Mouse (Mus musculus) adrenal gland, adult 8-10 months (tissue): Measurements from ENCODE around the gene Hist1h4n. TPM values are rescaled to one million over a fixed set of nuclear protein-coding genes. Genes with fewer than 3 reads are reported as not detected.
"Not testable (repeated sequence)": the region's sequence is repeated elsewhere in the genome, so short reads cannot be mapped to it uniquely, and the experiment has no call there.

Source experiments
- DNase-seq: peaks from one replicate; pipeline ENCODE4 v3.0.0; 2022
- microRNA-seq, 2 experiments: library from miRNA; unstranded; fragments of <30 nt; microRNA quantifications; one replicate each; pipeline ENCODE4 v1.2.0; 2022
- total RNA-seq, 4 experiments: library from RNA; stranded (reverse); gene quantifications; 2 replicates each; pipeline ENCODE4 v1.2.4; 2022

The Hist1h4n gene
- total RNA-seq, 4 experiments from 2014 or later = 56.8 to 227 (median 113) TPM

GRCm38 (mm10) chr13:21790601-21791283 lies 41.3 kb downstream of the Hist1h4n start:
- DNase-seq = no peak

DNA sequence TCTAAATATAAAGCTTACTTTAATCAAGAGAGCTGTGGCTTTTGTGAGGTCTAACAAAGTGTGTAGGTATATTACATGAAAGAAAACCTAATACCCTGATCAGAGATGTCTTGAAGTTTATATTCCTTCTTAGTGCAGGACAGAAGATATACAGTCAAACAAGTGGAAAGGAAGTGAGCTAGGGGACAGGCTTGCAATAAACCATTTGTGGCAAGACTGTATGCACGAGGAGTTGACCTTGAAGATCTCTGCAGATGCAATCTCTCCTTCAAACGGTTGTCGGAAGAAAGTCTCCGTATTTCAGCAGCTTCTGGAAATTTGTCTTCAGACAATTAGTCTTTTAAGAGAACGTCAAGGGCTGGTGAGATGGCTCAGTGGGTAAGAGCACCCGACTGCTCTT lies 42.1 kb downstream of the Hist1h4n start:
- DNase-seq = no peak

DNA sequence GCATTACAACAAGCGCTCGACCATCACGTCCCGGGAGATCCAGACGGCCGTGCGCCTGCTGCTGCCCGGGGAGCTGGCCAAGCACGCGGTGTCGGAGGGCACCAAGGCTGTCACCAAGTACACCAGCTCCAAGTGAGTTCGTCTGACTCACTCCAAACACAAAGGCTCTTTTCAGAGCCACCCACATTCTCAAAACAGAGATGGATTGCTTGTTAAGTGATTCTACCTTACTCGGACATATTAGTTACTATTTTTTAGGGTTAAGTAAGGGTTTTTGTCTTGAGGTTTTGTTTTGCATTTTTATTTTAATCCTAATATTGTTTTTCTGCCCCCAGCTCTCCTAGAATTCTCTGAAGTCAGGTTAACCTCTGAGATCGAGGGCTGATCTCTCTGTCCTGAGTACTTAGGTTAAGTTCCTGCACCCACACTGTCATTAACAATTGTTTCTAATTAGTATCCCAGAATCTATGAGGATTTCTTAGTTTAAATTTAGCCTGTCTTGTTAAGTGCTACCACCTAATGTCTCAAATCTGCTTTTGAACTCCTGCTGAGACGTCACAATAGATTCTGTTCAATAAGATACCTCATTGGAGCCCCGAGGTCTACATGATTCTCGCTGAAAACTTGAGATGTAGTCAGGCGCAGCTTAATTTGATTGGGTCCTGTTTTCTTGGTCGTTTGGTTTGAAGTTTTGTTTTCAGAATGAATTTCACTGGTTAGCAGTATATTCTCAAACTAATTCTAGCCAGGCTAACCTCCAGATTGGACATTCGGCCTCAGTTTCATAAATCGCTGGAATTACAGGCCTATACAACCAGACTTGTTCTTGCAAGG lies 44.0 kb downstream of the Hist1h4n start:
- no peak for DNase-seq

DNA sequence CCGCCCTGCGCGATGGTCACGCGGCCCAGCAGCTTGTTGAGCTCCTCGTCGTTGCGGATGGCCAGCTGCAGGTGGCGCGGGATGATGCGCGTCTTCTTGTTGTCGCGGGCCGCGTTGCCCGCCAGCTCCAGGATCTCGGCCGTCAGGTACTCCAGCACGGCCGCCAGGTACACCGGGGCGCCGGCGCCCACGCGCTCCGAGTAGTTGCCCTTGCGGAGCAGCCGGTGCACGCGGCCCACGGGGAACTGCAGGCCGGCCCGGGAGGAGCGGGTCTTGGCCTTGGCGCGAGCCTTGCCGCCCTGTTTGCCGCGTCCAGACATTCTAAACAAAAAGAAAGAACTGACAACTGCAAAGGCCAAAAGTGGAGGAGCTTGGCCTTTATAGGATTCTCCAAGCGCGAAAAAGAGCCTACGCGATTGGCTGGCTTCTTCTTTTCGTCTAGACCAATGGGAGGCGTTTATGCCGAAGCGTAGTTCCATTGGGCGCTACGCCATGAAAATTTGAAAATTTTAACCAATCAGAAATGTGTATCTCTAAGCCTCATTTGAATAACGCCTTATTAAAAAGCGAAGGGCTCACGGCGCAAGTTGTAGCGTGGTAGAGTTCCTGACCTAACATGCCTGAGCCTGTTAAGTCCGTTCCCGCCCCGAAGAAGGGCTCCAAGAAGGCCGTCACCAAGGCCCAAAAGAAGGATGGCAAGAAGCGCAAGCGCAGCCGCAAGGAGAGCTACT lies 44.9 kb downstream of the Hist1h4n start, which contains the start of the genes Hist1h2an and Hist1h2bp:
Gene Hist1h2an, minus strand, starts transcription at position 320 of the 731 bp plus-strand sequence.
Gene Hist1h2bp, plus strand, starts transcription at position 563 of the 731 bp plus-strand sequence.
- peak; percentile 89 for DNase-seq

- no peak for DNase-seq
These were observed 45.7 kb downstream of the Hist1h4n start for GRCm38 (mm10) chr13:21786189-21786898.

- no peak for DNase-seq
These were observed 47.7 kb downstream of the Hist1h4n start for GRCm38 (mm10) chr13:21784311-21784710.

GRCm38 (mm10) chr13:21783734-21784161 lies 48.2 kb downstream of the Hist1h4n start:
- DNase-seq = no peak

DNA sequence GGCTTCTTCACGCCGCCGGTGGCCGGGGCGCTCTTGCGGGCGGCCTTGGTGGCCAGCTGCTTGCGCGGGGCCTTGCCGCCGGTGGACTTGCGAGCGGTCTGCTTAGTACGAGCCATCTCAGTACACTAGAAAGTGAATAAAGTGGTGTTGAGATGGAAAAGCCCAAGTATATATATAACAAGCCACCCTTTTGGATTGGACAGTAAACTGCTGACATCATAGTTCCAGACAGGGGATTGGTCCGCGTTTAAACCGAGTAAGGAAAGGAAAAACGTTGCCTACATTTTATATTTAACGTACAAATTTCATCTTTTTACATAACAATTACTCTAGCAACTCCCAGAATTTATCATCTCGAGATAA lies 48.8 kb downstream of the Hist1h4n start, which contains the start of gene Hist1h3i:
Gene Hist1h3i, minus strand, starts transcription at position 116 of the 363 bp plus-strand sequence.
- DNase-seq = peak; percentile 33

DNA sequence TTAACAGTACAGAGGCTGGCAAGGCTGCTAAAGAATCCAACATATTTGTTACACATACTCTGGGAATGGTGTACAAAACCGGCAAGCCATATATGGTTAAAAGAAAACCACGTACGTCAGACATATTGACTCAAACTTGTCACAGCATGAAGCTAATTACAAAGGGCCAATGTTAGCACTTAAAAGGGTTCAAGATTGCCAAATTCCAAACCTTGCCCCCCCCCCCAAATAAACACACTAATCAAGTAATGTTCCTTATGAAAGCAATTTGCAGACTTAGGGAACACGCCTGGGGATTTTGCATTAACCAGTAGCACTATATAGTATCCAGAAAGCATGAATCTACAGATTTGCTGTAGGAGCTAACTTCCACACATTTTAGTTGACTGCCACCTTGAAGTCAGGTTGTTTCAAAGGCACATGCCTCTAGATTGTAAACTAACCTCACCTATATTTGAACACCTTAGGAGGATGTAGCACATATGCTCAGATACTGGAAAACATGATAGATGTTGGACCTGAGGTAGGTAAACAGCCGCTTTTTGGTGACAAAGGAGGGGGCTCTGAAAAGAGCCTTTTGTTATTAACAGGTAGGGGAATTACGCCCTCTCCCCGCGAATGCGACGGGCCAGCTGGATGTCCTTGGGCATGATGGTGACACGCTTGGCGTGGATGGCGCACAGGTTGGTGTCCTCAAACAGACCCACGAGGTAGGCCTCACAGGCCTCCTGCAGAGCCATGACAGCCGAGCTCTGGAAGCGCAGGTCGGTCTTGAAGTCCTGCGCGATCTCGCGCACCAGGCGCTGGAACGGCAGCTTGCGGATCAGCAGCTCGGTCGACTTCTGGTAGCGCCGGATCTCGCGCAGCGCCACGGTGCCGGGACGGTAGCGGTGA lies 49.4 kb downstream of the Hist1h4n start:
- DNase-seq = not testable (repeated sequence)

Small RNA genes lying within 50 kb of the gene (microRNA-seq; reads per million reads assigned to microRNA genes)
- 0 reads per million in 2 experiments for gene Gm19658
- gene Gm44346 = 0 reads per million in 2 experiments
- 0 reads per million in 2 experiments for gene Gm44466

Other genes starting within 250 kb of the Hist1h4n start
- gene Olfr1362, start 218.2 kb downstream of the Hist1h4n start, total RNA-seq = not detected
- not detected for gene Olfr11, start 189.7 kb downstream of the Hist1h4n start, total RNA-seq
- gene Olfr1361, start 168.8 kb downstream of the Hist1h4n start, total RNA-seq = not detected
- gene Olfr1360, start 154.8 kb downstream of the Hist1h4n start, total RNA-seq = not detected
- gene Olfr1359, start 134.1 kb downstream of the Hist1h4n start, total RNA-seq = not detected
- 10 to 100 TPM; 19.0 to 38.1 (median 29.8) TPM for gene Hist1h2bl, start 116.1 kb downstream of the Hist1h4n start, total RNA-seq
- 1 to 10 TPM; 2.1 to 9.9 (median 7.2) TPM for gene Hist1h2ai, start 115.8 kb downstream of the Hist1h4n start, total RNA-seq
- gene Hist1h3h, start 114.5 kb downstream of the Hist1h4n start, total RNA-seq = 10 to 100 TPM; 23.6 to 39.6 (median 35.8) TPM
- gene Hist1h2bm, start 110.2 kb downstream of the Hist1h4n start, total RNA-seq = 1 to 10 TPM; 3.7 to 7.9 (median 5.3) TPM
- gene Hist1h4j, start 97.1 kb downstream of the Hist1h4n start, total RNA-seq = 10 to 100 TPM in 3 of 4 experiments, 1 to 10 TPM in 1; 7.2 to 11.3 (median 10.4) TPM
- 100 to 1,000 TPM in 3 of 4 experiments, 10 to 100 TPM in 1; 68.3 to 123 (median 109) TPM for gene Hist1h4k, start 81.7 kb downstream of the Hist1h4n start, total RNA-seq
- 10 to 100 TPM in 1 of 4 experiments, 1 to 10 TPM in 3; 6.2 to 10.4 (median 7.6) TPM for gene Hist1h2ak, start 78.4 kb downstream of the Hist1h4n start, total RNA-seq
- gene Hist1h2bn, start 78.1 kb downstream of the Hist1h4n start, total RNA-seq = 10 to 100 TPM; 10.1 to 17.6 (median 15.3) TPM
- 10 to 100 TPM; 13.2 to 18.9 (median 15.8) TPM for gene Hist1h1b, start 51.6 kb downstream of the Hist1h4n start, total RNA-seq
- gene Hist1h3i, start 48.8 kb downstream of the Hist1h4n start, total RNA-seq = 10 to 100 TPM; 45.2 to 52.5 (median 48.0) TPM
- 1 to 10 TPM in 2 of 4 experiments, not detected in 2; 2.7 to 7.2 TPM for gene Hist1h2an, start 45.0 kb downstream of the Hist1h4n start, total RNA-seq
- 10 to 100 TPM in 1 of 4 experiments, 1 to 10 TPM in 3; 6.0 to 15.5 (median 8.6) TPM for gene Hist1h2bp, start 44.7 kb downstream of the Hist1h4n start, total RNA-seq
- gene Hist1h2bq, start 22.0 kb downstream of the Hist1h4n start, total RNA-seq = 10 to 100 TPM; 62.2 to 78.1 (median 68.0) TPM
- gene Hist1h2ao, start 21.7 kb downstream of the Hist1h4n start, total RNA-seq = 10 to 100 TPM in 3 of 4 experiments, 1 to 10 TPM in 1; 6.1 to 36.2 (median 24.9) TPM
- gene Hist1h4m, start 20.4 kb downstream of the Hist1h4n start, total RNA-seq = 100 to 1,000 TPM; 110 to 175 (median 150) TPM
- gene Hist1h2ap, start 1.3 kb upstream of the Hist1h4n start, total RNA-seq = 10 to 100 TPM; 19.8 to 45.6 (median 32.3) TPM
- 10 to 100 TPM; 63.3 to 78.8 (median 69.1) TPM for gene Hist1h2br, start 1.5 kb upstream of the Hist1h4n start, total RNA-seq
- gene Zfp184, start 112.9 kb upstream of the Hist1h4n start, total RNA-seq = 1 to 10 TPM; 1.5 to 6.2 (median 3.6) TPM
- not detected for gene Pom121l2, start 149.0 kb upstream of the Hist1h4n start, total RNA-seq
- under 1 TPM in 2 of 4 experiments, not detected in 2; 0.63 to 0.70 TPM for gene Prss16, start 177.5 kb upstream of the Hist1h4n start, total RNA-seq
- gene Hist1h2ah, start 203.4 kb upstream of the Hist1h4n start, total RNA-seq = 10 to 100 TPM in 2 of 4 experiments, 1 to 10 TPM in 1, not detected in 1; 6.0 to 18.5 (median 12.6) TPM
- 10 to 100 TPM; 22.5 to 31.6 (median 25.4) TPM for gene Hist1h2bk, start 203.7 kb upstream of the Hist1h4n start, total RNA-seq
- gene Hist1h4i, start 209.2 kb upstream of the Hist1h4n start, total RNA-seq = 10 to 100 TPM; 42.6 to 80.0 (median 56.7) TPM
- gene Hist1h2ag, start 210.7 kb upstream of the Hist1h4n start, total RNA-seq = 10 to 100 TPM in 3 of 4 experiments, 1 to 10 TPM in 1; 8.7 to 18.8 (median 13.1) TPM
- gene Hist1h2bj, start 211.0 kb upstream of the Hist1h4n start, total RNA-seq = 10 to 100 TPM; 14.2 to 31.0 (median 21.9) TPM